Mouse (Mus musculus): ENCODE data around the gene Ogt. TPM values are rescaled to one million over a fixed set of nuclear protein-coding genes. Genes with fewer than 3 reads are reported as not detected.

Gene Ogt
- polyA plus RNA-seq, 1 experiment from 2014 or later = 182 TPM

Other genes with a start within 250 kb of the Ogt start
- gene Zmym3, start 219.2 kb upstream of the Ogt start, polyA plus RNA-seq (2015; fragmentation: Nextera tagmentation; extraction: Ambion mirVana) = 39.9 and 46.6 TPM in 2 replicates
- gene Nono, start 210.7 kb upstream of the Ogt start, polyA plus RNA-seq (2015; fragmentation: Nextera tagmentation; extraction: Ambion mirVana) = 558 and 566 TPM in 2 replicates
- 2.8 and 3.1 TPM in 2 replicates for gene Itgb1bp2, start 191.0 kb upstream of the Ogt start, polyA plus RNA-seq (2015; fragmentation: Nextera tagmentation; extraction: Ambion mirVana)
- gene Taf1, start 107.3 kb upstream of the Ogt start, polyA plus RNA-seq (2015; fragmentation: Nextera tagmentation; extraction: Ambion mirVana) = 18.1 and 19.5 TPM in 2 replicates
- 0.10 and 0.13 TPM in 2 replicates for gene Cxcr3, start 94.2 kb downstream of the Ogt start, polyA plus RNA-seq (2015; fragmentation: Nextera tagmentation; extraction: Ambion mirVana)
- gene Gm4779, start 154.4 kb downstream of the Ogt start, polyA plus RNA-seq (2015; fragmentation: Nextera tagmentation; extraction: Ambion mirVana) = not detected in 2 replicates
- gene 8030474K03Rik, start 154.6 kb downstream of the Ogt start, polyA plus RNA-seq (2015; fragmentation: Nextera tagmentation; extraction: Ambion mirVana) = not detected in 2 replicates
- 6.2 and 7.0 TPM in 2 replicates for gene Nhsl2, start 209.3 kb downstream of the Ogt start, polyA plus RNA-seq (2015; fragmentation: Nextera tagmentation; extraction: Ambion mirVana)